Mouse (Mus musculus): ENCODE data around the gene Spata13. TPM values are rescaled to one million over a fixed set of nuclear protein-coding genes. Genes with fewer than 3 reads are reported as not detected.

Spata13 gene
- polyA plus RNA-seq, 1 experiment from 2014 or later = 16.1 TPM

- Histone ChIP-seq H3K27ac (replicated peaks; ENCODE audit: low read depth, low read length) (no peak overlapping the region), H3K36me3 (ENCODE audit: control insufficient read depth, insufficient read depth, low read length) (no peaks in the 10 kb centered on the region), H3K4me2 (ENCODE audit: low read depth, severe bottlenecking) (no peak overlapping the region), H3K27me3 (ENCODE audit: control insufficient read depth, insufficient read depth, low read length) (no peaks in the 10 kb centered on the region), H3K9ac (ENCODE audit: low read length) (no peak overlapping the region), H3K9me3 (ENCODE audit: control insufficient read depth, low read length) (no peaks in the 10 kb centered on the region), H3K4me3 (ENCODE audit: low read depth, low read length) (no peak overlapping the region), H3K4me1 (ENCODE audit: control insufficient read depth, insufficient read depth, low read length) (no peaks in the 10 kb centered on the region)
- DNase-seq (ENCODE audit: low spot score) (peak; percentile 76), ATAC-seq (ENCODE audit: insufficient number of reproducible peaks, low FRiP score, low TSS enrichment, low read depth) (no peak)
- 54% methylated on average over 7 of the region's 7 CpGs for WGBS
Measured at GRCm38 (mm10) chr14:60688509-60689205, 54.9 kb downstream of the Spata13 start.

GRCm38 (mm10) chr14:60689768-60690167, 56.0 kb downstream of the Spata13 start:
- Histone ChIP-seq H3K27me3 (ENCODE audit: control insufficient read depth, insufficient read depth, low read length) (no peaks in the 10 kb centered on the region), H3K4me3 (ENCODE audit: low read depth, low read length) (no peak overlapping the region), H3K9ac (ENCODE audit: low read length) (no peak overlapping the region), H3K4me2 (ENCODE audit: low read depth, severe bottlenecking) (no peak overlapping the region), H3K27ac (replicated peaks; ENCODE audit: low read depth, low read length) (no peak overlapping the region), H3K4me1 (ENCODE audit: control insufficient read depth, insufficient read depth, low read length) (no peaks in the 10 kb centered on the region), H3K9me3 (ENCODE audit: control insufficient read depth, low read length) (no peaks in the 10 kb centered on the region), H3K36me3 (ENCODE audit: control insufficient read depth, insufficient read depth, low read length) (no peaks in the 10 kb centered on the region)
- DNase-seq (ENCODE audit: low spot score) = no peak
- WGBS = 93% methylated on average over 5 of the region's 5 CpGs
- ATAC-seq (ENCODE audit: insufficient number of reproducible peaks, low FRiP score, low TSS enrichment, low read depth) = no peak

- no peak overlapping the region for H3K4me2 ChIP-seq (ENCODE audit: low read depth, severe bottlenecking)
- H3K9ac ChIP-seq (ENCODE audit: low read length) = no peak overlapping the region
- no peaks in the 10 kb centered on the region for H3K36me3 ChIP-seq (ENCODE audit: control insufficient read depth, insufficient read depth, low read length)
- H3K4me3 ChIP-seq (ENCODE audit: low read depth, low read length) = no peak overlapping the region
- H3K4me1 ChIP-seq (ENCODE audit: control insufficient read depth, insufficient read depth, low read length) = no peaks in the 10 kb centered on the region
- no peak for ATAC-seq (ENCODE audit: insufficient number of reproducible peaks, low FRiP score, low TSS enrichment, low read depth)
- DNase-seq (ENCODE audit: low spot score) = no peak
- WGBS = 91% methylated on average over 7 of the region's 7 CpGs
- no peaks in the 10 kb centered on the region for H3K9me3 ChIP-seq (ENCODE audit: control insufficient read depth, low read length)
- no peak overlapping the region for H3K27ac ChIP-seq (replicated peaks; ENCODE audit: low read depth, low read length)
- no peaks in the 10 kb centered on the region for H3K27me3 ChIP-seq (ENCODE audit: control insufficient read depth, insufficient read depth, low read length)
Measured at GRCm38 (mm10) chr14:60690631-60691030, 56.8 kb downstream of the Spata13 start.

GRCm38 (mm10) chr14:60693122-60693536, 59.3 kb downstream of the Spata13 start:
- Histone ChIP-seq H3K9ac (ENCODE audit: low read length) (no peak overlapping the region), H3K4me2 (ENCODE audit: low read depth, severe bottlenecking) (no peak overlapping the region), H3K4me3 (ENCODE audit: low read depth, low read length) (no peak overlapping the region), H3K9me3 (ENCODE audit: control insufficient read depth, low read length) (no peaks in the 10 kb centered on the region), H3K27ac (replicated peaks; ENCODE audit: low read depth, low read length) (no peak overlapping the region), H3K4me1 (ENCODE audit: control insufficient read depth, insufficient read depth, low read length) (no peaks in the 10 kb centered on the region), H3K27me3 (ENCODE audit: control insufficient read depth, insufficient read depth, low read length) (no peaks in the 10 kb centered on the region), H3K36me3 (ENCODE audit: control insufficient read depth, insufficient read depth, low read length) (no peaks in the 10 kb centered on the region)
- 58% methylated on average over 11 of the region's 11 CpGs for WGBS
- no peak for ATAC-seq (ENCODE audit: insufficient number of reproducible peaks, low FRiP score, low TSS enrichment, low read depth)
- DNase-seq (ENCODE audit: low spot score) = no peak

GRCm38 (mm10) chr14:60693666-60694065, 59.9 kb downstream of the Spata13 start:
- Histone ChIP-seq H3K9ac (ENCODE audit: low read length) (no peak overlapping the region), H3K4me3 (ENCODE audit: low read depth, low read length) (no peak overlapping the region), H3K36me3 (ENCODE audit: control insufficient read depth, insufficient read depth, low read length) (no peaks in the 10 kb centered on the region), H3K27me3 (ENCODE audit: control insufficient read depth, insufficient read depth, low read length) (no peaks in the 10 kb centered on the region), H3K27ac (replicated peaks; ENCODE audit: low read depth, low read length) (no peak overlapping the region), H3K4me1 (ENCODE audit: control insufficient read depth, insufficient read depth, low read length) (no peaks in the 10 kb centered on the region), H3K4me2 (ENCODE audit: low read depth, severe bottlenecking) (no peak overlapping the region), H3K9me3 (ENCODE audit: control insufficient read depth, low read length) (no peaks in the 10 kb centered on the region)
- ATAC-seq (ENCODE audit: insufficient number of reproducible peaks, low FRiP score, low TSS enrichment, low read depth) = no peak
- WGBS = 84% methylated on average over 5 of the region's 5 CpGs
- no peak for DNase-seq (ENCODE audit: low spot score)

- Histone ChIP-seq H3K27ac (replicated peaks; ENCODE audit: low read depth, low read length) (no peak overlapping the region), H3K27me3 (ENCODE audit: control insufficient read depth, insufficient read depth, low read length) (no peaks in the 10 kb centered on the region), H3K4me1 (ENCODE audit: control insufficient read depth, insufficient read depth, low read length) (no peaks in the 10 kb centered on the region), H3K9ac (ENCODE audit: low read length) (no peak overlapping the region), H3K4me3 (ENCODE audit: low read depth, low read length) (no peak overlapping the region), H3K4me2 (ENCODE audit: low read depth, severe bottlenecking) (no peak overlapping the region), H3K36me3 (ENCODE audit: control insufficient read depth, insufficient read depth, low read length) (no peaks in the 10 kb centered on the region), H3K9me3 (ENCODE audit: control insufficient read depth, low read length) (no peaks in the 10 kb centered on the region)
- DNase-seq (ENCODE audit: low spot score) (peak; percentile 73), ATAC-seq (ENCODE audit: insufficient number of reproducible peaks, low FRiP score, low TSS enrichment, low read depth) (no peak)
- WGBS = 77% methylated on average over 14 of the region's 14 CpGs
Measured at GRCm38 (mm10) chr14:60694215-60694997, 60.6 kb downstream of the Spata13 start.

GRCm38 (mm10) chr14:60697351-60697750, 63.5 kb downstream of the Spata13 start:
- Histone ChIP-seq H3K4me1 (ENCODE audit: control insufficient read depth, insufficient read depth, low read length) (no peaks in the 10 kb centered on the region), H3K4me3 (ENCODE audit: low read depth, low read length) (no peak overlapping the region), H3K9ac (ENCODE audit: low read length) (no peak overlapping the region), H3K9me3 (ENCODE audit: control insufficient read depth, low read length) (no peaks in the 10 kb centered on the region), H3K27ac (replicated peaks; ENCODE audit: low read depth, low read length) (no peak overlapping the region), H3K36me3 (ENCODE audit: control insufficient read depth, insufficient read depth, low read length) (no peaks in the 10 kb centered on the region), H3K4me2 (ENCODE audit: low read depth, severe bottlenecking) (no peak overlapping the region), H3K27me3 (ENCODE audit: control insufficient read depth, insufficient read depth, low read length) (no peaks in the 10 kb centered on the region)
- DNase-seq (ENCODE audit: low spot score) (no peak), ATAC-seq (ENCODE audit: insufficient number of reproducible peaks, low FRiP score, low TSS enrichment, low read depth) (no peak)
- 91% methylated on average over 8 of the region's 8 CpGs for WGBS

- 80% methylated on average over 10 of the region's 10 CpGs for WGBS
- no peaks in the 10 kb centered on the region for H3K4me1 ChIP-seq (ENCODE audit: control insufficient read depth, insufficient read depth, low read length)
- H3K4me3 ChIP-seq (ENCODE audit: low read depth, low read length) = no peak overlapping the region
- no peaks in the 10 kb centered on the region for H3K36me3 ChIP-seq (ENCODE audit: control insufficient read depth, insufficient read depth, low read length)
- H3K27ac ChIP-seq (replicated peaks; ENCODE audit: low read depth, low read length) = no peak overlapping the region
- no peaks in the 10 kb centered on the region for H3K9me3 ChIP-seq (ENCODE audit: control insufficient read depth, low read length)
- H3K27me3 ChIP-seq (ENCODE audit: control insufficient read depth, insufficient read depth, low read length) = no peaks in the 10 kb centered on the region
- no peak for DNase-seq (ENCODE audit: low spot score)
- no peak overlapping the region for H3K4me2 ChIP-seq (ENCODE audit: low read depth, severe bottlenecking)
- H3K9ac ChIP-seq (ENCODE audit: low read length) = no peak overlapping the region
- ATAC-seq (ENCODE audit: insufficient number of reproducible peaks, low FRiP score, low TSS enrichment, low read depth) = no peak
Measured at GRCm38 (mm10) chr14:60698980-60699379, 65.2 kb downstream of the Spata13 start.

Data from limb, embryonic 11.5 days (tissue).